Mouse (Mus musculus) gastrocnemius, postnatal 25 days (tissue): ENCODE measurements around the gene Zcchc2. TPM values are rescaled to one million over a fixed set of nuclear protein-coding genes. Genes with fewer than 3 reads are reported as not detected.
A peak's percentile ranks its signal among the peaks of the same experiment; 100 is the strongest.

Experiments used
- DNase-seq: peaks from one replicate; pipeline ENCODE4 v3.0.0; 2022
- total RNA-seq, 2 experiments: library from RNA; stranded (reverse); gene quantifications; 1 replicate in 1 of 2; 2 replicates in 1 of 2; pipeline ENCODE4 v1.2.3; 2021

Gene Zcchc2
- total RNA-seq, 2 experiments from 2014 or later, result 6.0 to 6.6 TPM

GRCm38 (mm10) chr1:106036861-106037599 is 46.8 kb downstream of the Zcchc2 start:
- DNase-seq, result peak; percentile 26

GRCm38 (mm10) chr1:106039326-106039725 is 49.1 kb downstream of the Zcchc2 start:
- DNase-seq, result no peak

GRCm38 (mm10) chr1:106040271-106040670 is 50.1 kb downstream of the Zcchc2 start:
- no peak for DNase-seq

- no peak for DNase-seq
Observed at GRCm38 (mm10) chr1:106042221-106042620, 52.0 kb downstream of the Zcchc2 start.

GRCm38 (mm10) chr1:106043053-106043820 is 53.0 kb downstream of the Zcchc2 start:
- DNase-seq, result no peak

- no peak for DNase-seq
Observed at GRCm38 (mm10) chr1:106049036-106049435, 58.8 kb downstream of the Zcchc2 start.

- no peak for DNase-seq
Observed at GRCm38 (mm10) chr1:106054978-106055377, 64.8 kb downstream of the Zcchc2 start.

GRCm38 (mm10) chr1:106058355-106058754 is 68.1 kb downstream of the Zcchc2 start:
- DNase-seq, result no peak

- no peak for DNase-seq
Observed at GRCm38 (mm10) chr1:106059516-106060277, 69.5 kb downstream of the Zcchc2 start.

GRCm38 (mm10) chr1:106061185-106061910 is 71.1 kb downstream of the Zcchc2 start:
- no peak for DNase-seq

- DNase-seq, result no peak
Observed at GRCm38 (mm10) chr1:106062891-106063590, 72.8 kb downstream of the Zcchc2 start.

GRCm38 (mm10) chr1:106063591-106064170 is 73.5 kb downstream of the Zcchc2 start:
- no peak for DNase-seq

- DNase-seq, result no peak
Observed at GRCm38 (mm10) chr1:106064291-106064690, 74.1 kb downstream of the Zcchc2 start.

- no peak for DNase-seq
Observed at GRCm38 (mm10) chr1:106064711-106065110, 74.5 kb downstream of the Zcchc2 start.

- no peak for DNase-seq
Observed at GRCm38 (mm10) chr1:106065679-106066078, 75.5 kb downstream of the Zcchc2 start.

- DNase-seq, result no peak
Observed at GRCm38 (mm10) chr1:106067306-106067705, 77.1 kb downstream of the Zcchc2 start.

- DNase-seq, result no peak
Observed at GRCm38 (mm10) chr1:106069867-106070543, 79.8 kb downstream of the Zcchc2 start.

GRCm38 (mm10) chr1:106070814-106071213 is 80.6 kb downstream of the Zcchc2 start:
- no peak for DNase-seq

- peak; percentile 36 for DNase-seq
Observed at GRCm38 (mm10) chr1:106071237-106072070, 81.2 kb downstream of the Zcchc2 start.
